Mouse (Mus musculus) limb, embryonic 14.5 days (tissue): ENCODE data around the gene Fbxo4. TPM values are rescaled to one million over a fixed set of nuclear protein-coding genes. Genes with fewer than 3 reads are reported as not detected.

Source experiments
- ATAC-seq: fragments of 200-750 bp; cut with Nextera tagmentation; 2 replicates; pipeline ENCODE4 v1.8.0; 2017; ENCODE audit warnings: low read depth, moderate number of reproducible peaks, moderate TSS enrichment; ENCODE audit not compliant: low FRiP score
- DNase-seq: peaks from one replicate; pipeline ENCODE4 v3.0.0-alpha.2; 2015; ENCODE audit warnings: low spot score
- H3K27ac ChIP-seq: fragments of 300-500 bp; sonication (generic); replicated peaks from 2 replicates; pipeline ENCODE4 v1.5.1; 2014; ENCODE audit warnings: low read depth, mild to moderate bottlenecking, low read length, moderate library complexity, mixed read lengths
- H3K27me3 ChIP-seq: fragments of 300-500 bp; sonication (generic); 2 replicates; pipeline ENCODE4 v1.6.1; 2014; ENCODE audit warnings: low read length, mixed read lengths; ENCODE audit not compliant: control insufficient read depth, insufficient read depth
- H3K36me3 ChIP-seq: fragments of 300-500 bp; sonication (generic); 2 replicates; pipeline ENCODE4 v1.6.1; 2014; ENCODE audit warnings: mild to moderate bottlenecking, low read length, moderate library complexity, mixed read lengths; ENCODE audit not compliant: control insufficient read depth, insufficient read depth
- H3K4me1 ChIP-seq: fragments of 300-500 bp; sonication (generic); 2 replicates; pipeline ENCODE4 v1.6.1; 2014; ENCODE audit warnings: antibody characterized with exemption, low read length, mixed read lengths; ENCODE audit not compliant: control insufficient read depth, insufficient read depth
- H3K4me2 ChIP-seq: fragments of 300-500 bp; sonication (generic); replicated peaks from 2 replicates; pipeline ENCODE4 v1.6.1; 2014; ENCODE audit warnings: low read depth, mild to moderate bottlenecking, low read length, moderate library complexity; ENCODE audit not compliant: severe bottlenecking
- H3K4me3 ChIP-seq: fragments of 300-500 bp; sonication (generic); replicated peaks from 2 replicates; pipeline ENCODE4 v1.5.1; 2014; ENCODE audit warnings: low read length
- H3K9ac ChIP-seq: fragments of 300-500 bp; sonication (generic); 2 replicates; pipeline ENCODE4 v1.6.1; 2014; ENCODE audit warnings: mild to moderate bottlenecking, low read depth, low read length, moderate library complexity; ENCODE audit not compliant: severe bottlenecking
- H3K9me3 ChIP-seq: fragments of 300-500 bp; sonication (generic); 2 replicates; pipeline ENCODE4 v1.6.1; 2016; ENCODE audit warnings: low read length; ENCODE audit not compliant: control insufficient read depth
- POLR2A ChIP-seq: fragments of 200-500 bp; IDR thresholded peaks from 2 replicates; pipeline ENCODE4 v1.8.0; 2012; ENCODE audit warnings: inconsistent platforms, mild to moderate bottlenecking, moderate library complexity, borderline replicate concordance; ENCODE audit not compliant: insufficient read depth, insufficient read length; ENCODE audit errors: extremely low read depth
- WGBS: fragments of 180-500 bp; shearing (Covaris S2); extraction: QIAGEN DNeasy Blood & Tissue Kit; methylation state at CpG from one replicate; pipeline ENCODE4 v1.1.7; 2014; 5-methylcytosine and 5-hydroxymethylcytosine counted together
- polyA plus RNA-seq, 2 experiments: library from polyadenylated mRNA; depleted of rRNA in 1 of 2; stranded (reverse) in 1 of 2; unstranded in 1 of 2; fragments of >200 nt; fragmentation: Nextera tagmentation in 1 of 2; extraction: Ambion mirVana in 1 of 2; gene quantifications; 2 replicates each; pipeline versions ENCODE4 v1.2.1 to v1.2.3; 2012 to 2014

The Fbxo4 gene
- polyA plus RNA-seq, 2 experiments: 11.2 to 13.0 TPM

DNA sequence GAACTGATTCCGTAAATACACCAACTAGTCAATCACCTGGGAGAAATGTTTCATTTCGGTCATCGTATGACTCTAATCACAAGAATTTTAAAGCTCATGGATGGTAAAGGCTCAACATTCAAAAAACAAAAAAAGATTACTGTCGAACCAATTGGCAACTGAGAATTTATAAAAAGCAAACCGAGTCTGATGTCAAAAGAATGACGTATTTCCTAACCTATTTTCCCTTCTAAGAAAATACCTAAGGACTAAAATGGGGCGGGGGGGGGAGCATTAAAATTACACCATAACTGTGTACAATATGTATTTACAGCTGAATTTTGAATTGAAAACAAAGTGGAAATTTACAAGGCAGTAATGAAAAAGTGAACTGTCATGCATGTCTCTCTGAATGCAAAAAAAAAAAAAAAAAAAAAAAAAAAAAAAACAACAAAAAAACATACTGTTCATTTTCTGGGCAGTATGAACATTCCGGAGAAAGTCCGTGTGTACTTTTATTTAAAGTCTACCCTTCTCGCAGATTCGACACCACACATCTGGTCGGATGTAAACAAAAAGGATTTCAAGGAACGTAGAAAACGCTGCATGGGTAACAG, 15.6 kb upstream of the Fbxo4 start:
- WGBS: 28% methylated on average over 14 of the region's 14 CpGs
- Histone ChIP-seq H3K9me3 (no peaks in the 10 kb centered on the region), H3K4me2 (peak overlapping the region; percentile 50), H3K27me3 (no peaks in the 10 kb centered on the region), H3K4me3 (peak overlapping the region; percentile 86), H3K27ac (peak overlapping the region; percentile 94), H3K9ac (peak overlapping the region; percentile 89), H3K36me3 (peaks cover 21% of the 10 kb centered on the region), H3K4me1 (peaks cover 7% of the 10 kb centered on the region; the same call in 1 of the 2 replicates)
- DNase-seq (no peak), ATAC-seq (no peak)
- no peak for TF ChIP-seq POLR2A

DNA sequence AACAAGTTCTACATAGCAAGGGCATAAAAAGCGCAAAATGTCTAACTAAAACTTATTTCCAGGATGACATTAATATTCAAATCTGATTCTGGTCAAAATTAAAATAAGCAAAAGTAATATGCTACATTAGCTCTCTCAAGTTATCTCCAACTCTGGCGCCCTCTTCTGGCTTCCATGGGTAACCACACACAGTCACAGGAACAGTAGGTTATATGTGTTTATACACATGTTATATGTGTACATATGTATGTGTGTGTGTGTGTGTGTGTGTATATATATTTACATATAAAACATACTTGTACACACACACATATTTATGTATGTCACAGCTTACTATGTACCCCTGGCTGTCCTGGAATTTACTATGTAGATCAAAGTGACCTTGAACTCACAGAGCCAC, 8.6 kb upstream of the Fbxo4 start:
- Histone ChIP-seq H3K36me3 (peaks cover 76% of the 10 kb centered on the region), H3K9me3 (no peaks in the 10 kb centered on the region), H3K4me1 (no peaks in the 10 kb centered on the region), H3K4me2 (no peak overlapping the region), H3K27me3 (no peaks in the 10 kb centered on the region), H3K27ac (no peak overlapping the region), H3K9ac (no peak overlapping the region), H3K4me3 (no peak overlapping the region)
- WGBS: 67% methylated on average over 2 of the region's 2 CpGs
- ATAC-seq: no peak
- DNase-seq: no peak
- TF ChIP-seq POLR2A: no peak

DNA sequence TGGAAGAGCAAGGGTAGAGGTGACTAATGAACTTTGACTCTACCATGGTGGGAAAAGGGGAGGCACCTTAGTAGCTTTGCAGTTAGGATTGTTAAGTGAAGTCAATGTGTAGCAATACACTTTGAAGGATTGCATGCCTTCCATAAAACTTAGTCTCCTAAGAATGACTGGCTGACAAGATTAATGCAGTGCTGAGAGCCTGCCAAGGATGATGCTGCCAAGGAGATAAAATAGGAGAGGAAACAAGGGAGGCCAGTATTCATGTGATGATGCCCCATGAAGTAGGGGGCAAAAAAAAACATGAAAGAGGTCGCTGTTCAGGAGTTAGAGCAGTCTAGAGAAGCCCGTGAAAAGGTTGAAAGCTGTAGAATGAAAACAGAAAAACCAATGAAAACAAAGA, 5.5 kb upstream of the Fbxo4 start:
- Histone ChIP-seq H3K4me3 (no peak overlapping the region), H3K27me3 (no peaks in the 10 kb centered on the region), H3K9ac (no peak overlapping the region), H3K36me3 (peaks cover 57% of the 10 kb centered on the region), H3K9me3 (no peaks in the 10 kb centered on the region), H3K4me1 (no peaks in the 10 kb centered on the region), H3K4me2 (no peak overlapping the region), H3K27ac (no peak overlapping the region)
- no peak for DNase-seq
- TF ChIP-seq POLR2A: no peak
- ATAC-seq: no peak
- WGBS: 92% methylated on average over 2 of the region's 2 CpGs

DNA sequence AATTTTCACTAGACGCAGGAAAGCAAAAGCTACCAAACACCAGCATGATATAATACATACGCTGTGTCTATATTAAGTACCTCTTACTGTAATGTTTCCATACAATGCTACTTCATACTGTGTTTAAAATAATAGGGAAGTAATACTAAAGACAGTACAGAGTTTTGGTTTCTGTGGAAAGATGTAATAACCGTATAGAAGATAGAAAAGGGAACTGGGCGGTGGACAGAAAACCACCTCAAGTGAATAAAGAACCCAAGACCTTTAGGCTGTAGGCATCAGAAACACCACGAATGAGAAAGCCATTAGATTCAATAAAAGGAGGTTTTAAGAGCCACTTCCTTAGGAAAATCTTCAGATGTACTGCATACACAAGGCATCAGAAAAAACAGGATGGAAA, 3.4 kb upstream of the Fbxo4 start:
- Histone ChIP-seq H3K9me3 (no peaks in the 10 kb centered on the region), H3K27me3 (no peaks in the 10 kb centered on the region), H3K36me3 (peaks cover 39% of the 10 kb centered on the region), H3K4me2 (no peak overlapping the region), H3K4me3 (no peak overlapping the region), H3K4me1 (no peaks in the 10 kb centered on the region), H3K9ac (no peak overlapping the region), H3K27ac (no peak overlapping the region)
- no peak for TF ChIP-seq POLR2A
- no peak for DNase-seq
- no peak for ATAC-seq
- WGBS: 88% methylated on average over 5 of the region's 5 CpGs

DNA sequence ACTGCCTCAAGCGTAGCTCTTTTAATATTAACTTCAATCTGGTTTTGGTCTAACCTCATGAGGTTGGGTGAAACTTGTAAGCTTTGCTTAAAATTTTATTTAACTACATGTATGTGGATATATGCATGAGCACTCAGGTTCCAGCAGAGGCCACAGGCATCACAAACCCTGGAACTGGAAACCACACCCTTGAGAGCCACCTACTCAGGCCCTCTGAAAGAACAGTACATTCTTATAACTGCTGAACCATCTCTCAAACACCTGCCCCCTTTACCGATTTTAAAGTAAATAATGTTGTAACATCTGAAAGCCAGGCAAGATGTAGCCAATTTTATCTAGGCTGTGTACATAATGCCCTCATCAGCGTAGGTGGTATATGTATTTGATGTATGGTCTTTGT, 498 bp upstream of the Fbxo4 start:
- no peak for ATAC-seq
- H3K4me3 ChIP-seq: peak overlapping the region; percentile 66
- H3K4me1 ChIP-seq: no peaks in the 10 kb centered on the region
- peaks cover 19% of the 10 kb centered on the region for H3K36me3 ChIP-seq
- H3K27ac ChIP-seq: peak overlapping the region; percentile 97
- H3K27me3 ChIP-seq: no peaks in the 10 kb centered on the region
- H3K4me2 ChIP-seq: peak overlapping the region; percentile 68
- no peaks in the 10 kb centered on the region for H3K9me3 ChIP-seq
- no peak for TF ChIP-seq POLR2A
- peak overlapping the region; percentile 98; the same call in 1 of the 2 replicates for H3K9ac ChIP-seq
- WGBS: 89% methylated on average over 3 of the region's 3 CpGs
- no peak for DNase-seq
